Mouse (Mus musculus): ENCODE data around the gene Zfp976. TPM values are rescaled to one million over a fixed set of nuclear protein-coding genes. Genes with fewer than 3 reads are reported as not detected.
A peak's percentile ranks its signal among the peaks of the same experiment; 100 is the strongest.
"Not testable (repeated sequence)": the region's sequence is repeated elsewhere in the genome, so short reads cannot be mapped to it uniquely, and the experiment has no call there.

Gene Zfp976
- polyA plus RNA-seq, 1 experiment: 11.7 TPM

DNA sequence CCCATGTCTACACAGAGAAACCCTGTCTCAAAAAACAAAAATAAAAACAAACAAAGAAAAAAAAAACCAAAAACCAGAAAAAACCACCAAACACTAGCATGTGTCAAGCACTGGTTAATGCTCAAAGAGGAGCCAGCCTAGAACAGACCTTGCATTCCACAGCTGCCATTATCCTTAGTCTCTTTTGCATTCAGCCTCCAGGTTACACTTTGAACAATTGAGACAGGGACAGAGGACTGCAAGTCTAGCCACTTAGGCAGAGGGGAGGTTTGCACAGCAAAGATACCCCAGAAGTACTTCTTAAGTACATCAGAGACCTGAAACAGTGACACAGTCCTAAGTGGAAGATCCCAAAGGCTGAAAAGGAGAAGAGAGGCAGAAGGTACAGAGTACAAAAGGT lies 51.1 kb downstream of the Zfp976 start:
- H3K27me3 ChIP-seq (ENCODE audit: control insufficient read depth, insufficient read depth, low read length, poor library complexity, severe bottlenecking); H3K27ac ChIP-seq (ENCODE audit: insufficient read depth, low read length); H3K4me1 ChIP-seq (ENCODE audit: control insufficient read depth, insufficient read depth, low read length): not testable (repeated sequence)
- Histone ChIP-seq H3K9ac (ENCODE audit: low read depth, poor library complexity, severe bottlenecking) (peak overlapping the region; percentile 83; the same call in 1 of the 2 replicates), H3K9me3 (replicated peaks; ENCODE audit: control insufficient read depth, insufficient read depth, low read length, poor library complexity, severe bottlenecking) (peaks cover 36% of the 10 kb centered on the region), H3K36me3 (ENCODE audit: control insufficient read depth, insufficient read depth, low read length, poor library complexity, severe bottlenecking) (peaks cover 20% of the 10 kb centered on the region), H3K4me3 (ENCODE audit: low read depth, low read length) (peak overlapping the region; percentile 86; the same call in 1 of the 2 replicates)

DNA sequence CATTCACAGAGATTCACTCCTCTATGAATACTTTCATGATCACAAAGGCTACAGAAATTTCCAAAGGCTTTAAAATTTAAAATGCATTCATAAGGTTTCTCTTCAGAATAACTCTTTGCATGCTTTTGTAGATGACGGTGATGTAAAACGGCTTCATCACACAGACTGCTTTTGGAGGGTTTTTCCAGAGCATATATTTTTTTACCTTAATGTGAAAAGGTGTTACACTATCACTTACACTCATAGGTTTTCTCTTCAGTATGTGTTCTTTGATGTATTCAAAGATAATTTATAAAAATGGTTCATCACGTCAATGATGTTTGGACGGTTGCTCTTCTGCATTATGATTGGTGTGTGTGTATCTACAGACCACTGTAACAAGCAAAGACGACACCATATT lies 63.9 kb downstream of the Zfp976 start, which contains the start of gene Gm21028:
Gm21028 (minus strand) TSS at position 101 of the 400 bp plus-strand sequence.
- Histone ChIP-seq H3K4me3 (ENCODE audit: low read depth, low read length) (no peak within 1 kb of the TSS), H3K9ac (ENCODE audit: low read depth, poor library complexity, severe bottlenecking) (no peak within 1 kb of the TSS), H3K36me3 (ENCODE audit: control insufficient read depth, insufficient read depth, low read length, poor library complexity, severe bottlenecking) (peaks cover 34% of the 10 kb centered on the region), H3K27ac (ENCODE audit: insufficient read depth, low read length) (no peak within 1 kb of the TSS), H3K4me1 (ENCODE audit: control insufficient read depth, insufficient read depth, low read length) (no peaks in the 10 kb centered on the region), H3K9me3 (replicated peaks; ENCODE audit: control insufficient read depth, insufficient read depth, low read length, poor library complexity, severe bottlenecking) (peaks cover 70% of the 10 kb centered on the region), H3K27me3 (ENCODE audit: control insufficient read depth, insufficient read depth, low read length, poor library complexity, severe bottlenecking) (no peaks in the 10 kb centered on the region)
- TF ChIP-seq EP300 (IDR thresholded peaks at IDR 0.05; ENCODE audit: insufficient read depth, low read depth, low read length) (no peak), POLR2A (IDR thresholded peaks at IDR 0.05; ENCODE audit: insufficient read depth, low read length) (no peak), CTCF (IDR thresholded peaks at IDR 0.05; ENCODE audit: low read depth, low read length) (no peak)

Other genes with a start within 250 kb of the Zfp976 start
- gene 4933421I07Rik, start 194.5 kb downstream of the Zfp976 start, polyA plus RNA-seq (2011; ENCODE audit: insufficient read depth, insufficient read length, low read depth, missing spikeins): not detected in 2 replicates
- gene Zfp141, start 136.8 kb downstream of the Zfp976 start, polyA plus RNA-seq (2011; ENCODE audit: insufficient read depth, insufficient read length, low read depth, missing spikeins): 31.9 and 37.8 TPM in 2 replicates
- gene Gm21028, start 64.0 kb downstream of the Zfp976 start, polyA plus RNA-seq (2011; ENCODE audit: insufficient read depth, insufficient read length, low read depth, missing spikeins): not detected in 2 replicates
- 9.3 and 13.2 TPM in 2 replicates for gene Zfp977, start 50.0 kb downstream of the Zfp976 start, polyA plus RNA-seq (2011; ENCODE audit: insufficient read depth, insufficient read length, low read depth, missing spikeins)
- 22.5 and 22.9 TPM in 2 replicates for gene Zfp975, start 50.2 kb upstream of the Zfp976 start, polyA plus RNA-seq (2011; ENCODE audit: insufficient read depth, insufficient read length, low read depth, missing spikeins)
- 25.2 and 32.4 TPM in 2 replicates for gene Gm17067, start 84.4 kb upstream of the Zfp976 start, polyA plus RNA-seq (2011; ENCODE audit: insufficient read depth, insufficient read length, low read depth, missing spikeins)
- not detected in 2 replicates for gene Vmn2r62, start 150.9 kb upstream of the Zfp976 start, polyA plus RNA-seq (2011; ENCODE audit: insufficient read depth, insufficient read length, low read depth, missing spikeins)
- 14.1 and 14.2 TPM in 2 replicates for gene Gm2381, start 224.6 kb upstream of the Zfp976 start, polyA plus RNA-seq (2011; ENCODE audit: insufficient read depth, insufficient read length, low read depth, missing spikeins)

Data from ES-Bruce4 (cell line).